Mouse (Mus musculus) T-cell, adult 2 months (primary cell): ENCODE data around the gene Zfp933.
"Not testable (repeated sequence)": the region's sequence is repeated elsewhere in the genome, so short reads cannot be mapped to it uniquely, and the experiment has no call there.

Experiments
- DNase-seq: peaks from one replicate; pipeline ENCODE4 v3.0.0; 2022; ENCODE audit warnings: low spot score

Gene Zfp933

GRCm38 (mm10) chr4:147847614-147848583 lies at the start of gene Zfp933:
Zfp933 (minus strand) TSS chr4:147848366.
- peak; percentile 74 for DNase-seq

DNA sequence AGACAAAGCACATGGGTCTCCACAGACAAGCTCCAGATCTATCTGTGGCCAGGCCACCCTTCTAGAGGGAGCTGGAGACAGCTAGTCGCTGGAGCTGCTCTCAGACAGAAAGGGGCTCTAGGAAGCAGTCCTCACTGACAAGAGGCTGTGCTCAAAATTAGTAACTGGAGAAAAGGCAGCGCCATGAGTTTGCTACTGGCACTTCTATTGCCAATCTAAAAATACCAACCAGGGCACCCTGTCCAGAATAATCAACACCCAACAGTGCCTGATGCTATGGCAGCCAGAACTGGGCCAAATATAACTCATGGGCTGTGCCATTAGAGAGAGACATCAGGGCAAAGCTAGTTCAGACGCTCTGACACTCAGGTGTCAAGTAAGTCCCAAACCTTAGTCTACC lies 49.2 kb upstream of the Zfp933 start:
- no peak for DNase-seq

- no peak for DNase-seq
Observed at GRCm38 (mm10) chr4:147896411-147896810, 48.2 kb upstream of the Zfp933 start.

DNA sequence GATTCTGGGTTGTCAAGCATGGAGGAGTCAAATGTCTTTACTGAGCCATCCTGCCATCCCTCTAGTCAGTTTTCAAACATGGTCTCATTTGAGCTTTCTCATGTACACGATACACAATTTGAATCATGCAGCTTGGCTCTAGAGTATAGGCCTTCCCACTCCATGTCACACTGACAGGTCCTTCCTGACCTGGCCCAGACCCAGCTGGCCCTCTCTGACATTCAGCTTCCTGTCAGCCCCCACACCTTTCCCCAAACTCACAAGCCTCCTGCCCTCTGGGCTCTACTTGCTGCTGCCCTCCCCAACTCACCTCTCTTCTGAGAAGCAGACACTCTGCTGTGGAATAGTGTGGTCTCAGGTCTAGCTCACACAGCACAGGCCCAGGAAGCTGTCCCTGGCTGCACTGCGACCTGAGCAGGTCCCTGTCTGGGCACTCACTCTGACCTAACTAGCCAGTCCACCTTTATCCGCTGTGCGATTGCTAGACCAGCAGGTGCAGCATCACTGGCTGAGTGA lies 47.7 kb upstream of the Zfp933 start:
- DNase-seq: no peak

DNA sequence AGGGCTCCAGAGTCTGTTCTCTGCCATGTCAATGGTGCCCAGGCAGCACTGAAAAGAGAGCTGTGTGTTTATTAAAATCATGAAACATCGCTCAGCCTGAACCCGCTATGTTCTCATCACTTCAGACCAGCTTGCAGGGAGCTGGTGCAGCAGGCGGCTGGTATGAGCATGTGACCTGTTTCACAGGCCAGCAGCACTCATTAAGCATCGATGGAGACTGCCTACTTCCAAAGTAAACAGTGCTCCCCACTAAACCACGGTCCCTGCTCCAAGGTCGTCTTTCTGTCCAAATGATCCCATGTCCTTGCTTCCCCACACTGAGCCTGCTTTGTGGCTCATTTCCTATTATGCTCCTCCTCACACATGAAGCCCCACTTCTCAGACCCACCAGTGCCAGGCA lies 42.2 kb upstream of the Zfp933 start:
- DNase-seq: no peak

GRCm38 (mm10) chr4:147888237-147888636 lies 40.1 kb upstream of the Zfp933 start:
- DNase-seq: no peak

DNA sequence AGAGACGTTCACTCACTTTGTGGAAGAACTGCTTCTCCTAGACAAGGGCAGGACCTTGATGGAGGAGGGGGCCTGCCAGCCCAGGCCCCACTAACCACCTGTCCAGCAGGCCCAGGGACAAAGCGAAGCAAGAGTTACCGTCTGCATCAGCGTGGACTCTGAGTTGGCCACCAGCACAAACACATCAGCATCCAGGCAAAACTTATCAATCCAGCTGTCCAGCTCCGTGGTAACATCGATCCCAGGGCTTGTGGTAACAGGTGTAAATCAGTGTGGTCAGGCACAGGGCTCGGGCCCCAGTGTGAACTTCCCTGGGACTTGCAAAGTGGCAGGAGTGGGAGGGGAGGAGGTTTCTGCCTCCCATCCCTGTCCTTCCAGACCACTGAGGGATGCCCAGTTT lies 39.1 kb upstream of the Zfp933 start:
- no peak for DNase-seq

DNA sequence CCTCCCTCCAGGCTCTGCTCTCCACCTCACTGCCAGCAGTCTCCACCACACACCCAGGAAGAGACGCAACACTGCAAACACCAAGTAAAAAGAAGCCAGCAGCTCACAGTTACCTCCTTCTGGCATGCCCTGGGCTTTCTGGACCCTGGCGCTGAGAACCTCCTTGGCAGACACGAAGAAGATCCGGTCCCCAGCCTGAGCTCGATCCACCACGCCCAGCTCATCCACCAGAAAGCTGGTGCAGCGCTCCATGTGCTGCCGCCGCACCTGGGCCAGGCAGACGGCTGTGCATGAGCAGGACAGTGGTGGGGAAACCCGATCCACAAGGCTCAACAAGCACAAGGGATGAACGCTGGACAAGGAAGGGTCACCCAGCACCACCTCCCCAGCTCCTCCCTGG lies 38.0 kb upstream of the Zfp933 start:
- DNase-seq: no peak

GRCm38 (mm10) chr4:147884138-147884537 lies 36.0 kb upstream of the Zfp933 start:
- DNase-seq: no peak

DNA sequence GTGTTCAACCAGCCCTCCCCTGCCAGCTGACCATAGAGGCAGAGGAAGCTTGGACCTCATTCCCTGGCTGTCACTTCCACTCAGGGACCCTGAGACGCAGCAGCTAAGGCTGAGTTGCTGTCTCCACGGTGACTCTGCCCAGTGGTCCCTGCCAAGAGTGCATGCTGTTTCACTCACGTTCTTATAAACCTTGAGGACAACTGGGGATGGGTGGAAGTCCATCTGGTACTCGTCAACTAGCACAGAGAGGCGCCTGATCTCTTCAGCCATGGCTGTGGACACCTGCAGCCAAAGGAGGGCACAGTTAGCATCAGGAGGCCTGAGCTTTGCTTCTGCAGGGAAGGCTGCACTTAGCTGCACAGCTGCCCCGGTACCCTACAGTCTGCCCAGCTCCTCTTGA lies 34.9 kb upstream of the Zfp933 start:
- DNase-seq: no peak

- no peak for DNase-seq
Observed at GRCm38 (mm10) chr4:147881792-147882191, 33.6 kb upstream of the Zfp933 start.

DNA sequence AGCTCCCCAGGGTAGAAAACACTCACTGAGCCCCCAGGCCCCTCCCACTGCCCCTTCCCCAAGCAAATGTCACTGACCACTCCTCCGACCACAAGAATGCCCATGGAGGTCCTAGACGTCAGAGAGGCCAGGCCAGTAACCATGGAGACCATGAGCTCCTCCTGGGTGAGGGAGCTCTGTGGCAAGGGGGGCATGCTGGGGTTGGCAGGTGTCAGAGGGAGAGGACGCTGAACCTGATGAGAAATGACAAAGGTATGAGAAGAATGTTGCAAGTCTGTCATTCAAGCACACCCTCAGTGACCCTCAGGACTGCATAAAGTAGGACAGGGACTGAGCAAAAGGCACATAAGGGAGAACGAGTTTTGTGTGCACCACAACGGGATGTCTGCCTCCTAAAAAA lies 31.7 kb upstream of the Zfp933 start:
- no peak for DNase-seq

DNA sequence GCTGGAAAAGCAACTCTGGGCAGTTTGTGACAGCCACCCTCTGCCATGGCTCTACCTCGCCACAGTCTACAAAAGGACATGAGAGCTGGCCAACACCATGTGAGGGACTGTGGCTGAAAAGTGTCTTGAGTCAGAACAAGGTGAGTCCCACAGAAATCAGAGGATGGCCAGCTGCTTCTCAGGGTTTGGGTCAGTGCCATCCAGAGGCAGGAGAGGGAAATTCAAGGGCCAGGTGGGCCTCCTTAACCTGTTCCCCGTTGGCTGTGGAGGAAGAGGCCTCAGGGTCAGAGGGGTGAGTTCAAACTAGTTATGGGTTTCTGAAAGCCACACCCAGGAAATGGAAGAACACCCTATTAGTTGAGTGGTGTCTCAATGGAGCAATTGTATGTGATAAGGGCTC lies 31.3 kb upstream of the Zfp933 start:
- DNase-seq: no peak

GRCm38 (mm10) chr4:147878537-147878936 lies 30.4 kb upstream of the Zfp933 start:
- no peak for DNase-seq

- DNase-seq: no peak
Observed at GRCm38 (mm10) chr4:147875852-147876575, 27.8 kb upstream of the Zfp933 start.

DNA sequence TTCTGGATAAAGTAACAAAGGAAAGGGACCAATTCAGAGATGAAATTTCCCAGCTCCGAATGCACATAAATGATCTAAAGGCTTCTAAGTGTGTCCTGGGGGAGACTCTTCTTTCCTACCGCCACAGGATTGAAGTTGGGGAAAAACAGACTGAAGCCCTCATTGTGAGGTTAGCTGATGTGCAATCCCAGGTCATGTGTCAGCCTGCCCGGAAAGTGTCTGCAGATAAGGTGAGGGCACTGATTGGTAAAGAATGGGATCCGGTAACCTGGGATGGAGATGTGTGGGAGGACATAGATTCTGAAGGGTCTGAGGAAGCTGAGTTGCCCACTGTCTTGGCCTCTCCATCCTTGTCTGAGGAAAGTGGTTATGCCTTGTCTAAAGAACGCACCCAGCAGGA lies 21.1 kb upstream of the Zfp933 start:
- no peak for DNase-seq

- DNase-seq: peak; percentile 96
Observed at GRCm38 (mm10) chr4:147868450-147869031, 20.4 kb upstream of the Zfp933 start, which contains the start of the genes Miip and Fv1. Miip (minus strand) TSS chr4:147868816. Fv1 (plus strand) TSS chr4:147868979.

- no peak for DNase-seq
Observed at GRCm38 (mm10) chr4:147867563-147868449, 19.6 kb upstream of the Zfp933 start.

- DNase-seq: not testable (repeated sequence)
Observed at GRCm38 (mm10) chr4:147866793-147867192, 18.6 kb upstream of the Zfp933 start.

GRCm38 (mm10) chr4:147866056-147866455 lies 17.9 kb upstream of the Zfp933 start:
- no peak for DNase-seq

DNA sequence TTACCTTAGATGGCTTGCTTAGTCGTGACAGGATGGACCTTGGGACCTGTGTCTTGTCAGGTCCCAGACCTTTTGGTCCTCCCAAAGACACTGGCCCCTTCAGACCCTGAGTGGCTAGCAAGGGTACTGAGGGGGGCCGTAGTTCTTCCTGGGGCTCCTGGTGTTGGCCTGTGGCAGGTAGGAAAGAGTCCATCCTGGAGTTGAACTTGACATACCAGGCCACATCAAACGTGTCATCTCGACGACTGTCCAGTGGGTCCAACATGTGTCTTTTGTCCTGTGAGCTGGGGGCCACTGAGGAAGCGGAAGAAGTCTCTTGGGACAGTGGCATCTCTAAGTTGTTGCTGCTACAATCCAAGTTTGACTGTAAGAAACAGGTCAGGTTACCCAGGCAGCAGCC lies 17.5 kb upstream of the Zfp933 start:
- DNase-seq: no peak
